Mouse (Mus musculus) limb, embryonic 15.5 days (tissue): ENCODE data around the gene Prkg1. TPM values are rescaled to one million over a fixed set of nuclear protein-coding genes. Genes with fewer than 3 reads are reported as not detected.
"Not testable (repeated sequence)": the region's sequence is repeated elsewhere in the genome, so short reads cannot be mapped to it uniquely, and the experiment has no call there.

ENCODE experiments used
- ATAC-seq: fragments of 200-750 bp; cut with Nextera tagmentation; 2 replicates; pipeline ENCODE4 v1.8.0; 2017; ENCODE audit warnings: low read depth, moderate TSS enrichment; ENCODE audit not compliant: insufficient number of reproducible peaks, low FRiP score, low TSS enrichment
- H3K27ac ChIP-seq: fragments of 300-500 bp; sonication (generic); 2 replicates; pipeline ENCODE4 v1.5.1; 2015; ENCODE audit warnings: moderate library complexity, mild to moderate bottlenecking, inconsistent platforms
- H3K27me3 ChIP-seq: fragments of 300-500 bp; sonication (generic); 2 replicates; pipeline ENCODE4 v1.6.1; 2015; ENCODE audit warnings: inconsistent platforms
- H3K36me3 ChIP-seq: fragments of 300-500 bp; sonication (generic); 2 replicates; pipeline ENCODE4 v1.6.1; 2015; ENCODE audit warnings: inconsistent platforms
- H3K4me1 ChIP-seq: fragments of 300-500 bp; sonication (generic); 2 replicates; pipeline ENCODE4 v1.6.1; 2015; ENCODE audit warnings: inconsistent platforms
- H3K4me2 ChIP-seq: fragments of 300-500 bp; sonication (generic); 2 replicates; pipeline ENCODE4 v1.6.1; 2015; ENCODE audit warnings: mild to moderate bottlenecking, inconsistent platforms
- H3K4me3 ChIP-seq: fragments of 300-500 bp; sonication (generic); 2 replicates; pipeline ENCODE4 v1.5.1; 2015; ENCODE audit warnings: mild to moderate bottlenecking, inconsistent platforms
- H3K9ac ChIP-seq: fragments of 300-500 bp; sonication (generic); 2 replicates; pipeline ENCODE4 v1.6.1; 2015; ENCODE audit warnings: inconsistent platforms
- H3K9me3 ChIP-seq: fragments of 300-500 bp; sonication (generic); 2 replicates; pipeline ENCODE4 v1.6.1; 2016; ENCODE audit warnings: inconsistent platforms
- whole genome bisulfite sequencing: fragments of 180-500 bp; shearing (Covaris S2); methylation state at CpG from one replicate; pipeline ENCODE4 v1.1.7; 2015; 5-methylcytosine and 5-hydroxymethylcytosine counted together
- polyA plus RNA-seq: library from polyadenylated mRNA; unstranded; fragments of >200 nt; fragmentation: Nextera tagmentation; extraction: Ambion mirVana; gene quantifications from 2 replicates; pipeline ENCODE4 v1.2.1, GENCODE M21; 2015

Prkg1 gene
- polyA plus RNA-seq, 1 experiment from 2014 or later, result 6.6 TPM

- no peak for ATAC-seq
- Histone ChIP-seq H3K4me3 (no peak overlapping the region), H3K9ac (no peak overlapping the region), H3K27ac (no peak overlapping the region), H3K36me3 (no peaks in the 10 kb centered on the region), H3K4me1 (no peaks in the 10 kb centered on the region), H3K27me3 (no peaks in the 10 kb centered on the region), H3K4me2 (no peak overlapping the region), H3K9me3 (no peaks in the 10 kb centered on the region)
- 81% methylated on average over 3 of the region's 3 CpGs for WGBS
Observed at GRCm38 (mm10) chr19:31385353-31385752, 379.5 kb downstream of the Prkg1 start.

- 66% methylated on average over 5 of the region's 5 CpGs for WGBS
- Histone ChIP-seq H3K9ac (no peak overlapping the region), H3K27ac (no peak overlapping the region), H3K36me3 (no peaks in the 10 kb centered on the region), H3K9me3 (no peaks in the 10 kb centered on the region), H3K4me2 (no peak overlapping the region), H3K27me3 (no peaks in the 10 kb centered on the region), H3K4me1 (no peaks in the 10 kb centered on the region), H3K4me3 (no peak overlapping the region)
- ATAC-seq, result no peak
Observed at GRCm38 (mm10) chr19:31383881-31384280, 381.0 kb downstream of the Prkg1 start.

- H3K4me2 ChIP-seq, result no peak overlapping the region
- ATAC-seq, result no peak
- no peak overlapping the region for H3K27ac ChIP-seq
- 39% methylated on average over 1 of the region's 1 CpGs for WGBS
- H3K4me1 ChIP-seq, result no peaks in the 10 kb centered on the region
- H3K9me3 ChIP-seq, result no peaks in the 10 kb centered on the region
- H3K36me3 ChIP-seq, result no peaks in the 10 kb centered on the region
- H3K4me3 ChIP-seq, result no peak overlapping the region
- H3K9ac ChIP-seq, result no peak overlapping the region
- no peaks in the 10 kb centered on the region for H3K27me3 ChIP-seq
Observed at GRCm38 (mm10) chr19:31370106-31370505, 394.7 kb downstream of the Prkg1 start.

GRCm38 (mm10) chr19:31369116-31369515 lies 395.7 kb downstream of the Prkg1 start:
- ATAC-seq, result no peak
- no peak overlapping the region for H3K4me3 ChIP-seq
- H3K36me3 ChIP-seq, result no peaks in the 10 kb centered on the region
- 89% methylated on average over 1 of the region's 1 CpGs for whole genome bisulfite sequencing
- H3K27ac ChIP-seq, result no peak overlapping the region
- no peak overlapping the region for H3K9ac ChIP-seq
- no peak overlapping the region for H3K4me2 ChIP-seq
- H3K9me3 ChIP-seq, result no peaks in the 10 kb centered on the region
- no peaks in the 10 kb centered on the region for H3K27me3 ChIP-seq
- no peaks in the 10 kb centered on the region for H3K4me1 ChIP-seq

- H3K9me3 ChIP-seq, result no peaks in the 10 kb centered on the region
- no peak for ATAC-seq
- no peak overlapping the region for H3K4me3 ChIP-seq
- H3K27ac ChIP-seq, result no peak overlapping the region
- no peaks in the 10 kb centered on the region for H3K36me3 ChIP-seq
- H3K4me2 ChIP-seq, result no peak overlapping the region
- no peak overlapping the region for H3K9ac ChIP-seq
- no peaks in the 10 kb centered on the region for H3K27me3 ChIP-seq
- H3K4me1 ChIP-seq, result 0 out of 2 replicates have a peak, but pooled peaks cover 5% of the 10 kb centered on the region
- WGBS, result 66% methylated on average over 4 of the region's 4 CpGs
Observed at GRCm38 (mm10) chr19:31362051-31362450, 402.8 kb downstream of the Prkg1 start.

GRCm38 (mm10) chr19:31361575-31361974 lies 403.3 kb downstream of the Prkg1 start:
- Histone ChIP-seq H3K4me3 (no peak overlapping the region), H3K27ac (no peak overlapping the region), H3K36me3 (no peaks in the 10 kb centered on the region), H3K9me3 (no peaks in the 10 kb centered on the region), H3K4me1 (0 out of 2 replicates have a peak, but pooled peaks cover 5% of the 10 kb centered on the region), H3K4me2 (no peak overlapping the region), H3K9ac (no peak overlapping the region), H3K27me3 (no peaks in the 10 kb centered on the region)
- WGBS, result 56% methylated on average over 5 of the region's 5 CpGs
- ATAC-seq, result no peak

GRCm38 (mm10) chr19:31361161-31361560 lies 403.7 kb downstream of the Prkg1 start:
- H3K4me1 ChIP-seq, result 0 out of 2 replicates have a peak, but pooled peaks cover 5% of the 10 kb centered on the region
- no peak overlapping the region for H3K9ac ChIP-seq
- 34% methylated on average over 3 of the region's 3 CpGs for WGBS
- H3K9me3 ChIP-seq, result no peaks in the 10 kb centered on the region
- no peak for ATAC-seq
- H3K36me3 ChIP-seq, result no peaks in the 10 kb centered on the region
- no peak overlapping the region for H3K27ac ChIP-seq
- H3K27me3 ChIP-seq, result no peaks in the 10 kb centered on the region
- H3K4me3 ChIP-seq, result no peak overlapping the region
- no peak overlapping the region for H3K4me2 ChIP-seq

GRCm38 (mm10) chr19:31354959-31355358 lies 409.9 kb downstream of the Prkg1 start:
- Histone ChIP-seq H3K36me3 (no peaks in the 10 kb centered on the region), H3K9ac (no peak overlapping the region), H3K4me3 (no peak overlapping the region), H3K4me1 (0 out of 2 replicates have a peak, but pooled peaks cover 3% of the 10 kb centered on the region), H3K4me2 (no peak overlapping the region), H3K27me3 (no peaks in the 10 kb centered on the region), H3K27ac (no peak overlapping the region), H3K9me3 (no peaks in the 10 kb centered on the region)
- 39% methylated on average over 1 of the region's 1 CpGs for WGBS
- ATAC-seq, result peak; percentile 77

- not testable (repeated sequence) for H3K4me2 ChIP-seq, H3K9me3 ChIP-seq, H3K4me3 ChIP-seq, H3K36me3 ChIP-seq, H3K27ac ChIP-seq, H3K27me3 ChIP-seq, H3K4me1 ChIP-seq, ATAC-seq, H3K9ac ChIP-seq
Observed at GRCm38 (mm10) chr19:31352784-31353183, 412.0 kb downstream of the Prkg1 start.

- H3K4me1 ChIP-seq, result 0 out of 2 replicates have a peak, but pooled peaks cover 3% of the 10 kb centered on the region
- no peak for ATAC-seq
- 50% methylated on average over 3 of the region's 3 CpGs for WGBS
- no peaks in the 10 kb centered on the region for H3K27me3 ChIP-seq
- H3K36me3 ChIP-seq, result no peaks in the 10 kb centered on the region
- H3K4me2 ChIP-seq, result no peak overlapping the region
- no peak overlapping the region for H3K9ac ChIP-seq
- no peak overlapping the region for H3K4me3 ChIP-seq
- no peak overlapping the region for H3K27ac ChIP-seq
- H3K9me3 ChIP-seq, result no peaks in the 10 kb centered on the region
Observed at GRCm38 (mm10) chr19:31351796-31352195, 413.0 kb downstream of the Prkg1 start.

- no peak for ATAC-seq
- 19% methylated on average over 4 of the region's 4 CpGs for WGBS
Observed at GRCm38 (mm10) chr19:31342150-31342549, 422.7 kb downstream of the Prkg1 start.

GRCm38 (mm10) chr19:31340898-31341297 lies 423.9 kb downstream of the Prkg1 start:
- H3K4me2 ChIP-seq, result no peak overlapping the region
- no peak overlapping the region for H3K27ac ChIP-seq
- 27% methylated on average over 1 of the region's 1 CpGs for WGBS
- no peak overlapping the region for H3K4me3 ChIP-seq
- no peak overlapping the region for H3K9ac ChIP-seq
- H3K36me3 ChIP-seq, result no peaks in the 10 kb centered on the region
- H3K27me3 ChIP-seq, result no peaks in the 10 kb centered on the region
- no peaks in the 10 kb centered on the region for H3K9me3 ChIP-seq
- ATAC-seq, result no peak
- H3K4me1 ChIP-seq, result no peaks in the 10 kb centered on the region

More at GRCm38 (mm10) chr19:31342150-31342549, 422.7 kb downstream of the Prkg1 start:
- Histone ChIP-seq H3K9ac (no peak overlapping the region), H3K4me1 (no peaks in the 10 kb centered on the region), H3K27ac (no peak overlapping the region), H3K9me3 (no peaks in the 10 kb centered on the region), H3K4me2 (no peak overlapping the region), H3K36me3 (no peaks in the 10 kb centered on the region), H3K27me3 (no peaks in the 10 kb centered on the region), H3K4me3 (no peak overlapping the region)
